Mouse (Mus musculus) brain, embryonic 14.5 days (tissue): ENCODE results near the gene Col27a1. TPM values are rescaled to one million over a fixed set of nuclear protein-coding genes. Genes with fewer than 3 reads are reported as not detected.

Experiments
- DNase-seq: peaks from one replicate; pipeline ENCODE4 v3.0.0-alpha.2; 2011; ENCODE audit warnings: low read depth
- CTCF ChIP-seq: fragments of 200-500 bp; IDR thresholded peaks from 2 replicates; pipeline ENCODE4 v1.5.1; 2012; ENCODE audit warnings: inconsistent platforms, mild to moderate bottlenecking, moderate library complexity, borderline replicate concordance; ENCODE audit not compliant: insufficient read depth, insufficient read length; ENCODE audit errors: extremely low read depth
- POLR2A ChIP-seq: fragments of 200-500 bp; IDR thresholded peaks from 2 replicates; pipeline ENCODE4 v1.6.1; 2012; ENCODE audit warnings: mild to moderate bottlenecking, inconsistent platforms, borderline replicate concordance; ENCODE audit not compliant: poor library complexity, insufficient read depth, insufficient read length, severe bottlenecking; ENCODE audit errors: extremely low read depth
- polyA plus RNA-seq: library from polyadenylated mRNA; depleted of rRNA; stranded (reverse); fragments of >200 nt; gene quantifications from 2 replicates; pipeline ENCODE4 v1.2.3, GENCODE M21; 2012; rRNA removed

Col27a1 gene
- polyA plus RNA-seq: 5.7 and 6.5 TPM in 2 replicates

GRCm38 (mm10) chr4:63213907-63214621, at the start of gene Col27a1:
Gene Col27a1, plus strand, starts transcription at chr4:63214004.
- no peak for TF ChIP-seq CTCF
- peak; percentile 40 for DNase-seq

- no peak for TF ChIP-seq CTCF
- no peak for TF ChIP-seq POLR2A
- DNase-seq: no peak
Measured at GRCm38 (mm10) chr4:63165636-63166035, 48.2 kb upstream of the Col27a1 start.

DNA sequence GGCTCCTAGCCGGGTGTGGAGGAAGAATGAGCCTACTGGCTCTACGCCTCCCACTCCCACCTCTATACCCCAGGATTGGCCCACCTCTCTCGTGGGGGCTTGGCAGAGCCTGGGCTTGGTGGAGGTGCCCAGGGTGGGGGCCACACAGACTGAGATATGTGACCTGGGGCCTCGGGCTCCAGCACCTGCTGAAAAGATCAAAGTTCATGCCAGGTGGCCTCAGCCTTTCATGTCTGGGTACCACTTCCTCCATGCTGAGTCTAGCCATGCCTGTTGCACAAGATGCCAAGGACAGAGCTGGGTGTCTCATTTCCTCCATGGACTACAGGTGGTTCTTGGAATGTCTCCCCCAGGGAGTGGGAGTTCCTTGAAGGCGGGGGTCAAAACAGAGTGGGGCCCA, 47.5 kb upstream of the Col27a1 start:
- TF ChIP-seq CTCF: no peak
- no peak for TF ChIP-seq POLR2A
- DNase-seq: no peak

- TF ChIP-seq POLR2A (no peak), CTCF (no peak)
- no peak for DNase-seq
Measured at GRCm38 (mm10) chr4:63170061-63170460, 43.7 kb upstream of the Col27a1 start.

DNA sequence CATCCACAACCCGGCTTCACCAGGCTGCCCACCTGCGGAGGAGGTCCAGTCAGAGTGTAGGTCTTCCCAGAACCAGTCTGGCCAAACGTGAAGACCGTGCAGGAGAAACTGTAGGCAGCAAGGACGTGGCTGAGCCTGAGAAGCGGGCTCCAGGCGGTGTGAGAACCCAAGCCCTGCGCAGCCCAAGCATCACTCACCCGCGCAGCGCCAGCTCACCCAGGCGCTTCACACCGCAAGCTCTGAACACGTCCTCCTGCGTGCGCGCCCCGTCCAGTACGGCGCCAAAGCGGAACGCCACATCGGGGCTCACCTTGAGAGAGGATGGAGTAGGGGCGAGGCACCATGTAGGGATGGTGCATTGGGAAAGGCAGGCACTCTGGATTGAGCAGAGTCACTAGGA, 42.7 kb upstream of the Col27a1 start:
- no peak for DNase-seq
- TF ChIP-seq CTCF (no peak), POLR2A (no peak)

- DNase-seq: no peak
- TF ChIP-seq CTCF: no peak
Measured at GRCm38 (mm10) chr4:63171969-63172685, 41.7 kb upstream of the Col27a1 start, which contains the start of gene Kif12. Gene Kif12, minus strand, starts transcription at chr4:63172131.

- peak; percentile 81 for DNase-seq
- no peak for TF ChIP-seq POLR2A
- peak; percentile 94 for TF ChIP-seq CTCF
Measured at GRCm38 (mm10) chr4:63181556-63181955, 32.2 kb upstream of the Col27a1 start.

DNA sequence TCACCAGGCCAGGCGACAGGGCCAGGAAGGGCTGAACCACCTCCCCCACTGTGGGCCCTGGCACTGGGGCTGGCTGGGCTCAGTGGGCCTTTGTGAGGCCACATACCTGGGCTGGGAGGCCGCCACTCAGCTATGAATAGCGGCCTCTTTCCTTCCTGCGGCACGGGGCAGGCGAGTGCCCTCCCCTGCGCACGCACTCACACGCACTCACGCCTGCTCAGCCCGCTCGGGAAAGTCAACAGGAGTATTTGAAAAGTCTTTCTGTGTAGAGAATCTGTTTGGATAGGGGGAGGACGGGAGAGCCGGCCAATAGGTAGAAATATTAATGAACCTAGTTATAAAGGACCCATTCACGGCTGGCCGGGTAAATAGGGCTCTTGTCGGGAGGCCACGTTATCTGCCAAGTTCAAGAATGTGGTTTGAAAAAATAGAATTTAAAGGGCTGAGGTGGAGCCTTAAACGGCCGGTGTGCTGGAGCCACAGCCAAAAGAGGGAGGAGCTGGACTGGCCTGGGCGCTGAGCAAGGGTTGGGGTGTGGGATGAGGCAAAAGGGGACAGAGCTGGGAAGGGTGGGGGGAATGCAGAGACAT, 27.4 kb upstream of the Col27a1 start:
- TF ChIP-seq CTCF: no peak
- no peak for TF ChIP-seq POLR2A
- peak; percentile 71 for DNase-seq

GRCm38 (mm10) chr4:63191641-63192040, 22.2 kb upstream of the Col27a1 start:
- no peak for TF ChIP-seq CTCF
- no peak for DNase-seq

- no peak for DNase-seq
Measured at GRCm38 (mm10) chr4:63194366-63194765, 19.4 kb upstream of the Col27a1 start.

GRCm38 (mm10) chr4:63199366-63199765, 14.4 kb upstream of the Col27a1 start:
- no peak for DNase-seq
- TF ChIP-seq POLR2A (no peak), CTCF (no peak)

More at GRCm38 (mm10) chr4:63194366-63194765, 19.4 kb upstream of the Col27a1 start:
- TF ChIP-seq CTCF: no peak
- TF ChIP-seq POLR2A: no peak

- TF ChIP-seq POLR2A (no peak), CTCF (no peak)
- DNase-seq: no peak
Measured at GRCm38 (mm10) chr4:63203874-63204273, 9.9 kb upstream of the Col27a1 start.

DNA sequence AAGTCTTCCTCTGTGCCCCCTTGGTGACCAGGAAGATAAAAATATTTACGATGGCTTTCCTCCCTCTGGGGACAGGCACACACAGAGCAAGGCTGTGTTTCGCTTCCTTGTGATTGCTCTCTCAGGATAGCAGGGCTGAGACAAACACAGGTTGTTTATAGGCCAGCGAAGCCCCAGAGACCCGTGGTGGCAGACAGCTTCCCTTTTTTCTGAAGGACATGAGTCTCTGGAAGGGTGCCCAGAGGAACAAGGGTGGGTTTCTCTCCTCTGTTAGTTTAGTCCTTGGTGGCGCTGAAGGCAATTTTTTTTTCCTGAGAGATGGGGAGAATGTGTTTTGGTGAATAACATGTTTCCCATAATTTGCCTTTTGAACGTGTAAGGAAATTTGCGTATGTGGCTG, 8.2 kb upstream of the Col27a1 start:
- no peak for DNase-seq
- TF ChIP-seq POLR2A: no peak
- TF ChIP-seq CTCF: no peak
